Mouse (Mus musculus): ENCODE measurements around the gene Galntl5.

GRCm38 (mm10) chr5:25188802-25189201 is 7.5 kb downstream of the Galntl5 start:
- TF ChIP-seq CTCF (conservative IDR thresholded peaks at IDR 0.05 in 1 of 2, IDR thresholded peaks at IDR 0.05 in 1 of 2; ENCODE audit: low read depth in 2 of 2, low read length in 2 of 2) (peak in 1 of 2 experiments; percentile 73; a peak in 2 of 4 replicates), EP300 (IDR thresholded peaks at IDR 0.05; ENCODE audit: low read length) (no peak), MAX (IDR thresholded peaks at IDR 0.05; ENCODE audit: low read length) (no peak), POLR2A (IDR thresholded peaks at IDR 0.05; ENCODE audit: low read depth, low read length) (no peak), MAZ (IDR thresholded peaks at IDR 0.05; ENCODE audit: low read depth, low read length) (no peak), USF1 (IDR thresholded peaks at IDR 0.05; ENCODE audit: low read depth, low read length) (no peak), UBTF (IDR thresholded peaks at IDR 0.05; ENCODE audit: low read depth, low read length) (no peak), USF2 (conservative IDR thresholded peaks at IDR 0.05; ENCODE audit: low read depth, low read length) (no peak)
